Mouse (Mus musculus) CH12.LX (cell line): ENCODE measurements at regions not wholly inside any gene's neighbourhood (a gene's known extent, or its start where the extent isn't known, plus 50 kb on each side); places are given as distances from the start of the nearest gene placed in this dataset.

Source experiments
- DNase-seq: peaks from one replicate; pipeline ENCODE4 v3.0.0-alpha.2; 2013; ENCODE audit errors: extremely low read depth
- H3K27ac ChIP-seq: 2 replicates; pipeline ENCODE4 v1.5.1; 2012; ENCODE audit warnings: low read depth, mild to moderate bottlenecking, control low read depth, moderate library complexity; ENCODE audit not compliant: insufficient read depth
- H3K27me3 ChIP-seq: replicated peaks from 2 replicates; pipeline ENCODE3; 2012; ENCODE audit warnings: inconsistent platforms
- H3K36me3 ChIP-seq, 2 experiments: replicated peaks in 1 of 2; 2 replicates each; pipeline versions ENCODE3 to v1.6.1; 2012; ENCODE audit warnings: inconsistent platforms in 1 of 2, low read length in 1 of 2, mild to moderate bottlenecking in 1 of 2, mixed read lengths in 1 of 2, moderate library complexity in 1 of 2; ENCODE audit not compliant: control insufficient read depth in 1 of 2, insufficient read depth in 1 of 2
- H3K4me1 ChIP-seq, 2 experiments: 2 replicates each; pipeline ENCODE4 v1.6.1; 2012; ENCODE audit warnings: inconsistent platforms in 1 of 2, moderate library complexity in 1 of 2; ENCODE audit not compliant: insufficient read depth in 2 of 2, control insufficient read depth in 1 of 2
- H3K4me2 ChIP-seq: 2 replicates; pipeline ENCODE4 v1.6.1; 2012; ENCODE audit warnings: low read depth, mild to moderate bottlenecking, control low read depth; ENCODE audit not compliant: poor library complexity, insufficient read depth, severe bottlenecking
- H3K4me3 ChIP-seq, 3 experiments: fragments of 150-350 bp in 1 of 3; sonication (generic) in 1 of 3; replicated peaks in 1 of 3; 2 replicates each; pipeline versions ENCODE3 to v1.5.1; 2011 to 2012; ENCODE audit warnings: low read depth in 2 of 3, low read length in 2 of 3, mild to moderate bottlenecking in 2 of 3, moderate library complexity in 2 of 3, control low read depth in 1 of 3, improper control_type of control experiment in 1 of 3, inconsistent platforms in 1 of 3, mixed read lengths in 1 of 3; ENCODE audit not compliant: poor library complexity in 1 of 3
- H3K79me2 ChIP-seq: replicated peaks from 2 replicates; pipeline ENCODE4 v1.6.1; 2012; ENCODE audit warnings: mild to moderate bottlenecking, moderate library complexity; ENCODE audit not compliant: control insufficient read depth, poor library complexity, insufficient read depth, severe bottlenecking; ENCODE audit errors: extremely low read depth
- H3K9ac ChIP-seq: 2 replicates; pipeline ENCODE4 v1.6.1; 2012; ENCODE audit warnings: low read depth, mild to moderate bottlenecking, control low read depth, moderate library complexity; ENCODE audit not compliant: insufficient read depth
- H3K9me3 ChIP-seq: replicated peaks from 2 replicates; pipeline ENCODE3; 2012; ENCODE audit warnings: low read length, inconsistent platforms, mixed read lengths
- CHD1 ChIP-seq: IDR thresholded peaks from 2 replicates; pipeline ENCODE4 v1.6.1; 2012; ENCODE audit warnings: low read depth, low read length, improper control_type of control experiment, inconsistent platforms
- CHD2 ChIP-seq: IDR thresholded peaks from 2 replicates; pipeline ENCODE4 v1.6.1; 2011; ENCODE audit warnings: low read length, improper control_type of control experiment
- CTCF ChIP-seq, 2 experiments: IDR thresholded peaks in 1 of 2; conservative IDR thresholded peaks in 1 of 2; 2 replicates each; pipeline ENCODE4 v1.5.1; 2011 to 2012; ENCODE audit warnings: low read depth in 2 of 2, low read length in 2 of 2, improper control_type of control experiment in 1 of 2, inconsistent platforms in 1 of 2, mild to moderate bottlenecking in 1 of 2, moderate library complexity in 1 of 2
- GABPA ChIP-seq: IDR thresholded peaks from 2 replicates; pipeline ENCODE4 v1.6.1; 2012; ENCODE audit warnings: low read depth, low read length, improper control_type of control experiment, inconsistent platforms; ENCODE audit not compliant: insufficient replicate concordance
- HCFC1 ChIP-seq: IDR thresholded peaks from 2 replicates; pipeline ENCODE4 v1.6.1; 2012; ENCODE audit warnings: low read depth, mild to moderate bottlenecking, inconsistent platforms, low read length, improper control_type of control experiment
- IRF4 ChIP-seq: IDR thresholded peaks from 2 replicates; pipeline ENCODE4 v1.6.1; 2014; ENCODE audit warnings: low read depth, mild to moderate bottlenecking, inconsistent platforms, low read length, improper control_type of control experiment
- JUND ChIP-seq: conservative IDR thresholded peaks from 2 replicates; pipeline ENCODE4 v1.6.1; 2011; ENCODE audit warnings: low read depth, low read length, improper control_type of control experiment
- KAT2A ChIP-seq: IDR thresholded peaks from 2 replicates; pipeline ENCODE4 v1.6.1; 2012; ENCODE audit warnings: low read length, improper control_type of control experiment, inconsistent platforms; ENCODE audit not compliant: insufficient replicate concordance
- MAX ChIP-seq: IDR thresholded peaks from 2 replicates; pipeline ENCODE4 v1.6.1; 2011; ENCODE audit warnings: low read length, improper control_type of control experiment
- MAZ ChIP-seq: IDR thresholded peaks from 2 replicates; pipeline ENCODE4 v1.6.1; 2012; ENCODE audit warnings: low read depth, mild to moderate bottlenecking, inconsistent platforms, low read length, improper control_type of control experiment, moderate library complexity
- MEF2A ChIP-seq: IDR thresholded peaks from 2 replicates; pipeline ENCODE4 v1.6.1; 2014; ENCODE audit warnings: low read depth, mild to moderate bottlenecking, inconsistent platforms, low read length, improper control_type of control experiment, borderline replicate concordance
- NELFE ChIP-seq: IDR thresholded peaks from 2 replicates; pipeline ENCODE4 v1.6.1; 2011; ENCODE audit warnings: low read depth, low read length, improper control_type of control experiment
- POLR2A ChIP-seq: IDR thresholded peaks from 2 replicates; pipeline ENCODE4 v1.6.1; 2011; ENCODE audit warnings: low read depth, mild to moderate bottlenecking, improper control_type of control experiment, low read length
- POLR2AphosphoS2 ChIP-seq: IDR thresholded peaks from 2 replicates; pipeline ENCODE4 v1.6.1; 2011; ENCODE audit warnings: low read depth, low read length, improper control_type of control experiment
- RCOR1 ChIP-seq: conservative IDR thresholded peaks from 2 replicates; pipeline ENCODE4 v1.6.1; 2012; ENCODE audit warnings: low read depth, mild to moderate bottlenecking, inconsistent platforms, low read length, improper control_type of control experiment
- SMC3 ChIP-seq: IDR thresholded peaks from 2 replicates; pipeline ENCODE4 v1.6.1; 2011; ENCODE audit warnings: low read depth, low read length, improper control_type of control experiment
- TBP ChIP-seq: conservative IDR thresholded peaks from 2 replicates; pipeline ENCODE4 v1.6.1; 2011; ENCODE audit warnings: low read depth, low read length, improper control_type of control experiment
- TCF12 ChIP-seq: IDR thresholded peaks from 2 replicates; pipeline ENCODE4 v1.6.1; 2014; ENCODE audit warnings: low read depth, mild to moderate bottlenecking, inconsistent platforms, low read length, improper control_type of control experiment
- USF2 ChIP-seq: conservative IDR thresholded peaks from 2 replicates; pipeline ENCODE4 v1.6.1; 2011; ENCODE audit warnings: low read depth, low read length, improper control_type of control experiment
- ZC3H11A ChIP-seq: IDR thresholded peaks from 2 replicates; pipeline ENCODE4 v1.6.1; 2012; ENCODE audit warnings: low read depth, mild to moderate bottlenecking, inconsistent platforms, low read length, improper control_type of control experiment
- dilution Hi-C: fragments of 300-500 bp; cut with MboI; formaldehyde crosslinking; loops from 2 replicates; pipeline ENCODE4 v1.14.3; 2020; ENCODE audit warnings: low sequenced_read_pairs; ENCODE audit not compliant: extremely low pct_unique_long_range_greater_than_20kb, extremely low pct_ligation_motif_present
- in situ Hi-C: fragments of 300-500 bp; cut with MboI; formaldehyde crosslinking; loops from 3 replicates; pipeline ENCODE4 v1.14.3; 2019; ENCODE audit warnings: low sequenced_read_pairs, low pct_ligation_motif_present, low pct_unique_long_range_greater_than_20kb, mixed read lengths

- Histone ChIP-seq H3K9me3 (no peaks in the 10 kb centered on the region), H3K27ac (no peak overlapping the region), H3K4me2 (no peak overlapping the region), H3K4me1 (peaks cover 0 to 32% of the 10 kb centered on the region in 2 experiments; a peak in 2 of 4 replicates), H3K79me2 (no peaks in the 10 kb centered on the region), H3K4me3 (no peak overlapping the region), H3K27me3 (no peaks in the 10 kb centered on the region), H3K9ac (no peak overlapping the region), H3K36me3 (peaks cover 0 to 3% of the 10 kb centered on the region in 2 experiments)
- TF ChIP-seq JUND, result no peak
- no peak for TF ChIP-seq MAX
- TF ChIP-seq USF2, result no peak
- no peak for TF ChIP-seq CHD1
- no peak for TF ChIP-seq IRF4
- TF ChIP-seq KAT2A, result no peak
- TF ChIP-seq MAZ, result no peak
- TF ChIP-seq POLR2AphosphoS2, result no peak
- no peak for TF ChIP-seq GABPA
- TF ChIP-seq CHD2, result no peak
- TF ChIP-seq POLR2A, result no peak
- TF ChIP-seq TBP, result no peak
- no peak for TF ChIP-seq HCFC1
- no peak for TF ChIP-seq SMC3
- TF ChIP-seq ZC3H11A, result no peak
- no peak for TF ChIP-seq CTCF (conservative IDR thresholded peaks at IDR 0.05 in 1 of 2, IDR thresholded peaks at IDR 0.05 in 1 of 2; ENCODE audit: low read depth in 2 of 2, low read length in 2 of 2)
- no peak for TF ChIP-seq NELFE
- TF ChIP-seq RCOR1, result no peak
- no peak for TF ChIP-seq TCF12
- dilution Hi-C loops (no loop called here), in situ Hi-C loops (no loop called here)
- DNase-seq, result no peak
These were observed 700.1 kb upstream of the Car8 start for GRCm38 (mm10) chr4:8938948-8939411.

DNA sequence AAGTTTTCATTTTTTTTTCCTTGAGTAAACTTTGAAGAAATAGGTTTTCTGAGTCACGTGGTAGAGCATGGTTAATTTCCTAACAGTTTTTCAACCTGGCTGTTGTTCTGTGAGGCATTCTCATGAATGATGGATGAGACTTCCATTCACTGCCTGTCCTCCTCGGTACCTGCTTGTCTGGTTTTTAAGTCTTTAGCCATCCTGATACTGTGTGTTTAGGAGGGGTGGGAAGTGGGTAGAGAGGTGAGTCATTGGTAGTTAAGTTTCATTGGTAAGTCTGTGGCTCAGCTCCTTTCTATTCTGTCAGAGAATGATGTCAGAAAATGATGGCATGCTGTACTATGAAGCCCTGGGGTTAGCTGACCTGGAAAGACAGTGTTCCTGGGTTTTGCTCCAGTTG lies 697.1 kb upstream of the Car8 start:
- TF ChIP-seq CHD2 (no peak), MEF2A (no peak), ZC3H11A (no peak), POLR2AphosphoS2 (no peak), KAT2A (no peak), HCFC1 (no peak), JUND (no peak), MAZ (no peak), CHD1 (no peak), CTCF (conservative IDR thresholded peaks at IDR 0.05 in 1 of 2, IDR thresholded peaks at IDR 0.05 in 1 of 2; ENCODE audit: low read depth in 2 of 2, low read length in 2 of 2) (no peak)
- peaks cover 4% of the 10 kb centered on the region for H3K9me3 ChIP-seq
- no peak for DNase-seq
- H3K9ac ChIP-seq, result no peak overlapping the region
- H3K4me3 ChIP-seq, result no peak overlapping the region
- H3K36me3 ChIP-seq, result peaks cover 0 to 7% of the 10 kb centered on the region in 2 experiments
- in situ Hi-C loops (no loop called here), dilution Hi-C loops (no loop called here)
- H3K4me1 ChIP-seq, result peaks cover 0 to 16% of the 10 kb centered on the region in 2 experiments; a peak in 2 of 4 replicates
- no peak overlapping the region for H3K4me2 ChIP-seq
- H3K27me3 ChIP-seq, result no peaks in the 10 kb centered on the region
- no peak overlapping the region for H3K27ac ChIP-seq
- H3K79me2 ChIP-seq, result no peaks in the 10 kb centered on the region
